Mouse (Mus musculus) stomach, embryonic 14.5 days (tissue): Measurements from ENCODE around the gene Arnt2. TPM values are rescaled to one million over a fixed set of nuclear protein-coding genes. Genes with fewer than 3 reads are reported as not detected.

Experiments used
- ATAC-seq: fragments of 200-750 bp; cut with Nextera tagmentation; 2 replicates; pipeline ENCODE4 v1.8.0; 2017; ENCODE audit warnings: low read depth, moderate TSS enrichment; ENCODE audit not compliant: insufficient number of reproducible peaks, insufficient read depth, low FRiP score
- H3K27ac ChIP-seq: fragments of 300-500 bp; sonication (generic); 2 replicates; pipeline ENCODE4 v1.5.1; 2014; ENCODE audit warnings: mild to moderate bottlenecking, low read length, moderate library complexity, mixed read lengths
- H3K27me3 ChIP-seq: fragments of 300-500 bp; sonication (generic); 2 replicates; pipeline ENCODE4 v1.6.1; 2014; ENCODE audit warnings: low read length, control low read depth, mixed read lengths; ENCODE audit not compliant: control insufficient read depth, insufficient read depth
- H3K36me3 ChIP-seq: fragments of 300-500 bp; sonication (generic); 2 replicates; pipeline ENCODE4 v1.6.1; 2014; ENCODE audit warnings: mild to moderate bottlenecking, control low read depth, low read length, moderate library complexity, mixed read lengths; ENCODE audit not compliant: control insufficient read depth, insufficient read depth
- H3K4me1 ChIP-seq: fragments of 300-500 bp; sonication (generic); 2 replicates; pipeline ENCODE4 v1.6.1; 2014; ENCODE audit warnings: low read length, control low read depth, mixed read lengths; ENCODE audit not compliant: control insufficient read depth, insufficient read depth
- H3K4me2 ChIP-seq: fragments of 300-500 bp; sonication (generic); replicated peaks from 2 replicates; pipeline ENCODE4 v1.6.1; 2014; ENCODE audit warnings: low read depth, low read length, control low read depth
- H3K4me3 ChIP-seq: fragments of 300-500 bp; sonication (generic); 2 replicates; pipeline ENCODE4 v1.5.1; 2014; ENCODE audit warnings: low read depth, low read length, control low read depth
- H3K9ac ChIP-seq: fragments of 300-500 bp; sonication (generic); replicated peaks from 2 replicates; pipeline ENCODE4 v1.6.1; 2014; ENCODE audit warnings: low read depth, mild to moderate bottlenecking, control low read depth, low read length, moderate library complexity, mixed read lengths
- H3K9me3 ChIP-seq: fragments of 300-500 bp; sonication (generic); 2 replicates; pipeline ENCODE4 v1.6.1; 2016; ENCODE audit warnings: low read depth, low read length, control low read depth; ENCODE audit not compliant: control insufficient read depth
- WGBS: fragments of 180-500 bp; shearing (Covaris S2); extraction: QIAGEN DNeasy Blood & Tissue Kit; methylation state at CpG from one replicate; pipeline ENCODE4 v1.1.7; 2014; 5-methylcytosine and 5-hydroxymethylcytosine counted together
- polyA plus RNA-seq: library from polyadenylated mRNA; unstranded; fragments of >200 nt; fragmentation: Nextera tagmentation; extraction: Ambion mirVana; gene quantifications from 2 replicates; pipeline ENCODE4 v1.2.1, GENCODE M21; 2014

The Arnt2 gene
- polyA plus RNA-seq, 1 experiment from 2014 or later: 6.8 TPM

GRCm38 (mm10) chr7:84249381-84249780, 160.6 kb downstream of the Arnt2 start:
- no peak overlapping the region for H3K4me3 ChIP-seq
- no peak for ATAC-seq
- H3K27me3 ChIP-seq: no peaks in the 10 kb centered on the region
- no peaks in the 10 kb centered on the region for H3K4me1 ChIP-seq
- H3K4me2 ChIP-seq: no peak overlapping the region
- H3K9me3 ChIP-seq: no peaks in the 10 kb centered on the region
- no peak overlapping the region for H3K9ac ChIP-seq
- 61% methylated on average over 7 of the region's 7 CpGs for WGBS
- H3K27ac ChIP-seq: no peak overlapping the region
- H3K36me3 ChIP-seq: no peaks in the 10 kb centered on the region

DNA sequence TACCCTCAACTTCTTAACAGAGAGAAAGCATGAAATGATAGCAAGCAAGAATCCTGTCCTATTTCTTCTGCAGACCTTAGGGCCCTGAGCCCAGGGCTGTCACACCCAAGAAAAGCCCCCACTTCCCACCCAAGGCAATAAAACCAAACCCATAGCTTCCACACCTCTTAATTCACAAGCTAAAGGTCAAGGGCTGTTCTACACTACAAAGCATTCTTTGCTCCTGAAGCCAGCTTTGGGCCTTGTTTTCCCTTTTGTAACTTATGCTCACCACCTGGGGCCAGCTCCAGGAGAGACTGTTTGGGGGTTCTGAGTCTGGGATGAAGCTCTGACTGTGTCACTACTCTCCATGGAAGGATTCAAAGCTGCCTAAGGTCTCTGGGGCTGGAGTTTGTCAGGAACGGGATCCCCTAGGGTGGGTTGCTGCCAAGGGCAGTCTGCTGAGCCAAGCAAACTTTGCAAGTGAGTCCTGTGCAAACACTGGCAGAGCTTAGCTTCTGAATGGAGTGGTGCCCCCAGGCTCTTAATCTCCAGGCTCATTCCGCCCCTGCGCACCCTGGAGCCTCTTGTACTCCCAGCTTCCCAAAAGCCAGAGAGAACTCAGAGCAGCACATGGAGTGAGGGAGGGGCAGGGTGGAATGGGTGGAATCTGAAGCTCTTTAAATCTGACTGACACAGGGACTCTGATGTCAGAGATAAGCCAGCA, 161.9 kb downstream of the Arnt2 start:
- Histone ChIP-seq H3K27ac (no peak overlapping the region), H3K27me3 (no peaks in the 10 kb centered on the region), H3K9me3 (no peaks in the 10 kb centered on the region), H3K36me3 (no peaks in the 10 kb centered on the region), H3K4me2 (no peak overlapping the region), H3K9ac (no peak overlapping the region), H3K4me3 (no peak overlapping the region), H3K4me1 (no peaks in the 10 kb centered on the region)
- ATAC-seq: peak; percentile 56; the same call in 1 of the 2 replicates
- 45% methylated on average over 3 of the region's 3 CpGs for WGBS

- no peak overlapping the region for H3K27ac ChIP-seq
- H3K36me3 ChIP-seq: no peaks in the 10 kb centered on the region
- no peaks in the 10 kb centered on the region for H3K4me1 ChIP-seq
- H3K9ac ChIP-seq: no peak overlapping the region
- no peaks in the 10 kb centered on the region for H3K27me3 ChIP-seq
- ATAC-seq: no peak
- H3K4me3 ChIP-seq: no peak overlapping the region
- no peak overlapping the region for H3K4me2 ChIP-seq
- H3K9me3 ChIP-seq: no peaks in the 10 kb centered on the region
- 74% methylated on average over 5 of the region's 5 CpGs for WGBS
Measured at GRCm38 (mm10) chr7:84246878-84247277, 163.1 kb downstream of the Arnt2 start.

DNA sequence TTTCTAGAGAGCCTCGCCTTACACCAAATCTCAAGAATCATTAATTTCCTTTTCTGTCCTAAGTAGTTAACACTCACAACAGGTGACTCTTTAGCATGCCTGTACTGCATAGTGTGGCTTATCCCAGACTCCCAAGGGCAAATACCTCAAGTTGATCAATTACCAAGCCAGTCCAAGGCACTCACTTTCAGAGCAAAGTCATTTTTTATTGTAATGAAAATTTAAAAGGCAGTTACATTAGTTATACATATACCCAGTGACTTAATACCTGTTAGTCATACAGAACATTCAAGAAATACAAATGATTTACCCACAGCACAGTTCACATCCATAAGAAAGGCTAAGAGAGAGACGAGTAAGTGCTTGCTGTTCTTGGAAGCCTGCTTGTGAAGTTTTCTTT, 163.9 kb downstream of the Arnt2 start:
- no peak overlapping the region for H3K27ac ChIP-seq
- no peak overlapping the region for H3K4me3 ChIP-seq
- H3K4me1 ChIP-seq: no peaks in the 10 kb centered on the region
- no peaks in the 10 kb centered on the region for H3K9me3 ChIP-seq
- WGBS: 49% methylated on average over 2 of the region's 2 CpGs
- H3K4me2 ChIP-seq: no peak overlapping the region
- H3K36me3 ChIP-seq: no peaks in the 10 kb centered on the region
- ATAC-seq: no peak
- H3K9ac ChIP-seq: no peak overlapping the region
- H3K27me3 ChIP-seq: no peaks in the 10 kb centered on the region

GRCm38 (mm10) chr7:84240406-84240805, 169.6 kb downstream of the Arnt2 start:
- no peak overlapping the region for H3K4me3 ChIP-seq
- no peaks in the 10 kb centered on the region for H3K36me3 ChIP-seq
- H3K27ac ChIP-seq: no peak overlapping the region
- H3K4me2 ChIP-seq: no peak overlapping the region
- 33% methylated on average over 3 of the region's 3 CpGs for WGBS
- no peaks in the 10 kb centered on the region for H3K27me3 ChIP-seq
- no peak for ATAC-seq
- H3K9ac ChIP-seq: no peak overlapping the region
- H3K9me3 ChIP-seq: no peaks in the 10 kb centered on the region
- H3K4me1 ChIP-seq: 0 out of 2 replicates have a peak, but pooled peaks cover 5% of the 10 kb centered on the region

DNA sequence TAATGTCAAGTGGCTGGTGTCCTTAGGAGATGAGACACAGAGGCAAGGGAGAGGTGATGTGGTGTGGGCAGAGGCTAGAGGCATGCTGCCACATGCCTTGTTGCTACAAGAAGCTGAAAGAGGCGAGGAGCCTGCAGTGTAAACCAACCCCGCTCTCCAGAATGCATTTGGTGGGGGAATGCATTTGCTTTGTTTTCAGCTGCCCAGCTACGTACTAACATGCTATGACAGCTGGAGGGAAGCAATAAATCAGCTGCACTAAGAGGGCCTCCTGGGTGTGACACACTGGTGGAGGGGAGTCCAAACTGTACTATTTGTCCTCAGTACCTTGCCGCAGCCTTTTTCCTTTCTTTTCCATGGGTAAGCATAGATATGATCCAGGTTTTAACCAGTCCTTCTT, 172.3 kb downstream of the Arnt2 start:
- H3K36me3 ChIP-seq: no peaks in the 10 kb centered on the region
- no peaks in the 10 kb centered on the region for H3K27me3 ChIP-seq
- H3K9ac ChIP-seq: no peak overlapping the region
- H3K4me2 ChIP-seq: no peak overlapping the region
- no peaks in the 10 kb centered on the region for H3K9me3 ChIP-seq
- H3K27ac ChIP-seq: peak overlapping the region; percentile 21; the same call in 1 of the 2 replicates
- 0 out of 2 replicates have a peak, but pooled peaks cover 5% of the 10 kb centered on the region for H3K4me1 ChIP-seq
- 25% methylated on average over 4 of the region's 4 CpGs for WGBS
- no peak overlapping the region for H3K4me3 ChIP-seq
- ATAC-seq: peak; percentile 58

GRCm38 (mm10) chr7:84231396-84231795, 178.6 kb downstream of the Arnt2 start:
- whole genome bisulfite sequencing: 75% methylated on average over 4 of the region's 4 CpGs
- Histone ChIP-seq H3K4me1 (no peaks in the 10 kb centered on the region), H3K4me3 (no peak overlapping the region), H3K27me3 (no peaks in the 10 kb centered on the region), H3K9me3 (no peaks in the 10 kb centered on the region), H3K9ac (no peak overlapping the region), H3K4me2 (no peak overlapping the region), H3K27ac (no peak overlapping the region), H3K36me3 (no peaks in the 10 kb centered on the region)
- ATAC-seq: no peak

GRCm38 (mm10) chr7:84227652-84228051, 182.3 kb downstream of the Arnt2 start:
- 64% methylated on average over 1 of the region's 1 CpGs for WGBS
- Histone ChIP-seq H3K4me2 (no peak overlapping the region), H3K9ac (no peak overlapping the region), H3K27me3 (no peaks in the 10 kb centered on the region), H3K9me3 (no peaks in the 10 kb centered on the region), H3K36me3 (no peaks in the 10 kb centered on the region), H3K4me3 (no peak overlapping the region), H3K4me1 (no peaks in the 10 kb centered on the region), H3K27ac (no peak overlapping the region)
- ATAC-seq: no peak

DNA sequence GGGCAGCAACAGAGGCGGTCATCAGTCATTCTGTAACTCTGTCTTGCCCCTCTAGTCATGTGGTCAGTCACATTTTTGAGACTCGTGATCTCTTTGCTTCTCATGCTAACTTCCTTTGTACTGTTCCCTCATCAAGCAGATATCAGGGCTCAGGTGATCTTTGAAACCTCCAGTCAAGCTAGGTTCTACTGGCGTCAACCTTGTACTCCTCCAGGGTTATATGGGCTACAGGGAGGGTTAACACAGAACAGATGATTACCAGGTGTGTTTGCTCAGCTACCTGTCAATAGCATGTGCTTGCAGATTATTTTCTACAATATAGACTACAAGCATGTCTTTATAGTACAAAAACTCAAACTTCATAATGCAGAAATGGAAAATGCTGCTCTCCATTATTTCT, 183.1 kb downstream of the Arnt2 start:
- no peaks in the 10 kb centered on the region for H3K27me3 ChIP-seq
- H3K9me3 ChIP-seq: no peaks in the 10 kb centered on the region
- no peaks in the 10 kb centered on the region for H3K4me1 ChIP-seq
- no peak overlapping the region for H3K27ac ChIP-seq
- no peak for ATAC-seq
- H3K36me3 ChIP-seq: no peaks in the 10 kb centered on the region
- WGBS: 76% methylated on average over 3 of the region's 3 CpGs
- no peak overlapping the region for H3K4me2 ChIP-seq
- H3K4me3 ChIP-seq: no peak overlapping the region
- H3K9ac ChIP-seq: no peak overlapping the region
